Mouse (Mus musculus) myocyte (in vitro differentiated cells): ENCODE results near the gene Kifc3. TPM values are rescaled to one million over a fixed set of nuclear protein-coding genes. Genes with fewer than 3 reads are reported as not detected.
A peak's percentile ranks its signal among the peaks of the same experiment; 100 is the strongest.

Experiments
- H3K27me3 ChIP-seq: one replicate; pipeline ENCODE4 v1.6.1; 2011; ENCODE audit not compliant: control insufficient read depth, insufficient read depth, insufficient read length
- H3K36me3 ChIP-seq: one replicate; pipeline ENCODE4 v1.6.1; 2011; ENCODE audit not compliant: control insufficient read depth, insufficient read depth
- H3K4me2 ChIP-seq: one replicate; pipeline ENCODE4 v1.6.1; 2011; ENCODE audit warnings: low read depth, control low read depth
- H3K4me3 ChIP-seq: one replicate; pipeline ENCODE4 v1.5.1; 2011; ENCODE audit warnings: mild to moderate bottlenecking, control low read depth, moderate library complexity
- H3K79me2 ChIP-seq: one replicate; pipeline ENCODE4 v1.6.1; 2011; ENCODE audit not compliant: control insufficient read depth, insufficient read depth
- H3ac ChIP-seq: one replicate; pipeline ENCODE4 v1.6.1; 2011; ENCODE audit not compliant: control insufficient read depth, insufficient read length
- CEBPB ChIP-seq: IDR thresholded peaks from 2 replicates; pipeline ENCODE4 v1.6.1; 2011; ENCODE audit warnings: mild to moderate bottlenecking, moderate library complexity; ENCODE audit not compliant: poor library complexity, insufficient read depth, severe bottlenecking
- E2F4 ChIP-seq: IDR thresholded peaks from one replicate; pipeline ENCODE4 v1.6.1; 2011; ENCODE audit warnings: mild to moderate bottlenecking, control low read depth, moderate library complexity; ENCODE audit not compliant: insufficient read depth
- MAX ChIP-seq: IDR thresholded peaks from one replicate; pipeline ENCODE4 v1.6.1; 2011; ENCODE audit warnings: low read depth, mild to moderate bottlenecking, control low read depth
- MYOD1 ChIP-seq, 3 experiments: IDR thresholded peaks; one replicate each; pipeline ENCODE4 v1.6.1; 2011; ENCODE audit warnings: control low read depth in 2 of 3, low read depth in 2 of 3, mild to moderate bottlenecking in 2 of 3, moderate library complexity in 1 of 3; ENCODE audit not compliant: insufficient read length in 2 of 3, control insufficient read depth in 1 of 3
- MYOG ChIP-seq, 3 experiments: IDR thresholded peaks; one replicate each; pipeline ENCODE4 v1.6.1; 2011; ENCODE audit warnings: control low read depth in 2 of 3, low read depth in 2 of 3, mild to moderate bottlenecking in 2 of 3; ENCODE audit not compliant: insufficient read length in 2 of 3, control insufficient read depth in 1 of 3, insufficient read depth in 1 of 3
- POLR2A ChIP-seq: IDR thresholded peaks from one replicate; pipeline ENCODE4 v1.6.1; 2011; ENCODE audit warnings: low read depth, mild to moderate bottlenecking, control low read depth, moderate library complexity; ENCODE audit not compliant: insufficient read length
- POLR2AphosphoS2 ChIP-seq: IDR thresholded peaks from one replicate; pipeline ENCODE4 v1.6.1; 2011; ENCODE audit warnings: low read depth, control low read depth; ENCODE audit not compliant: insufficient read length
- REST ChIP-seq: IDR thresholded peaks from one replicate; pipeline ENCODE4 v1.6.1; 2011; ENCODE audit warnings: mild to moderate bottlenecking, control low read depth, moderate library complexity; ENCODE audit not compliant: insufficient read depth, insufficient read length
- SRF ChIP-seq: IDR thresholded peaks from one replicate; pipeline ENCODE4 v1.6.1; 2011; ENCODE audit warnings: low read depth; ENCODE audit not compliant: control insufficient read depth, insufficient read length
- TCF12 ChIP-seq: IDR thresholded peaks from one replicate; pipeline ENCODE4 v1.6.1; 2011; ENCODE audit warnings: mild to moderate bottlenecking, control low read depth; ENCODE audit not compliant: poor library complexity, insufficient read depth, severe bottlenecking
- TCF3 ChIP-seq: IDR thresholded peaks from one replicate; pipeline ENCODE4 v1.6.1; 2011; ENCODE audit warnings: low read depth, control low read depth; ENCODE audit not compliant: insufficient read length
- USF1 ChIP-seq: IDR thresholded peaks from one replicate; pipeline ENCODE4 v1.6.1; 2011; ENCODE audit warnings: low read depth, mild to moderate bottlenecking, control low read depth, moderate library complexity
- polyA plus RNA-seq: library from polyadenylated mRNA; unstranded; fragments of >200 nt; fragmentation: generic; extraction: Trizol; gene quantifications from one replicate; pipeline ENCODE4 v1.2.1, GENCODE M21; 2012; ENCODE audit warnings: missing spikeins

Gene Kifc3
- polyA plus RNA-seq, 1 experiment = 22.6 TPM

- H3K79me2 ChIP-seq = no peaks in the 10 kb centered on the region
- no peak overlapping the region for H3K4me3 ChIP-seq
- H3K36me3 ChIP-seq = peaks cover 5% of the 10 kb centered on the region
- H3K4me2 ChIP-seq = no peak overlapping the region
- H3K27me3 ChIP-seq = no peaks in the 10 kb centered on the region
- no peak for TF ChIP-seq MAX
- no peak for TF ChIP-seq E2F4
- no peak for TF ChIP-seq SRF
- no peak for TF ChIP-seq POLR2A
- no peak for TF ChIP-seq MYOG (IDR thresholded peaks at IDR 0.05; ENCODE audit: control insufficient read depth in 1 of 3, insufficient read depth in 1 of 3, insufficient read length in 2 of 3, low read depth in 2 of 3)
- TF ChIP-seq CEBPB = no peak
- no peak for TF ChIP-seq TCF3
- no peak for TF ChIP-seq USF1
- no peak for TF ChIP-seq TCF12
- no peak for TF ChIP-seq REST
- no peak for TF ChIP-seq POLR2AphosphoS2
- no peak for TF ChIP-seq MYOD1 (IDR thresholded peaks at IDR 0.05; ENCODE audit: control insufficient read depth in 1 of 3, insufficient read length in 2 of 3, low read depth in 2 of 3)
- H3ac ChIP-seq = no peak overlapping the region
These were observed 117.0 kb downstream of the Kifc3 start for GRCm38 (mm10) chr8:95085432-95086141.

DNA sequence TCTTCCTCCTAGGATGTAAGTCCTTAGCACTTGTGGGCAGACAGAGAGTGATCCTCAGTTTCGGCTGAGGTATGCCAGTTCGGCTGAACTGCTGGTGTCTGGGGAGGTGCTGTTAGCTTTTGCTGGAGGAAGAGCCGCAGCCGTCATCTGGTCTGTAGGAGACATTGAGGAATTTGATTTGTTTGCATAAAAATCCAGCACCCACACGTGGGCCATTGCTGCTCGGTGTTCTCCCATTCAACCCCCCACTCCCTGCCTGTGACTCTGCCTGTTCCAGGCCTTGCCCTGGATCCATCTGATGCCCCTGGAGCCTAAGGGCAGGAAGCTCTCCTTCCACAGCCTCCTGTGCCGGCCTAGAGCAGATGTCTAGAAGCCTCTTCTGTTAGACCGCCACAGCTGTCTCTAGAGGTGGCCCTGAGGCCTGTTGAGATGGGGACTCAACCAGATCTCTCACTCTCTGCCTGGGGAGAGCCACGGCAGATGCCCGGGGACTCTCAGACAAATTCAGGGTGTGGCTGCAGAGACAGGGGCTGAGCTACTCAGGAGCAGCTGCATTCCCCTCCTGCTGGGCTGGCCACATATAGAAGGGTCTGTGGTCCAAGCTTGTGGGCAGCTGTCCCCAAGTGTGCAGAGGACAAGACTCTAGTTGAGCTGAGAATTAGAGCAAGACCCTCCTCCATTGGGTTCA, 117.7 kb downstream of the Kifc3 start:
- H3K4me2 ChIP-seq = no peak overlapping the region

DNA sequence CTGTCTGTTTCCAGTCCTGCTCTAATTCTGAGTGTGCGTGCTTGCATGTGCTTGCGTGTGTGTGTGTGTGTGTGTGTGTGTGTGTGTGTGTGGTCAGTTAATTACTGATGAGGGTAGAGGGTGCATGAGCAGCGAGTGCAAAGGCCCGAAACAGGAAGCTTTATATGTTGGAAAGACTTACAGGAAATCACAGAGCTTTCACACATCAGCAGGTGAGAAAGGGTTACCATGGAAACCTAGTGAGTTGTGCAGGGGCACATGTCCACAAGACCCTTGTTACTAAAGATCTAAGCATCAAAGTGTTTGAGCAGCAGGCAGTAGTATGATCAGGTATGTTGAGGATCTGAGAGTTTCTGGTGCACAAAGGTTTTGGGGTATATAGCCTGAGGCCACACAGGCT, 118.4 kb downstream of the Kifc3 start:
- Histone ChIP-seq H3K27me3 (no peaks in the 10 kb centered on the region), H3K4me3 (no peak overlapping the region), H3K4me2 (no peak overlapping the region), H3K36me3 (peaks cover 5% of the 10 kb centered on the region), H3K79me2 (no peaks in the 10 kb centered on the region), H3ac (no peak overlapping the region)
- TF ChIP-seq MYOG (IDR thresholded peaks at IDR 0.05; ENCODE audit: control insufficient read depth in 1 of 3, insufficient read depth in 1 of 3, insufficient read length in 2 of 3, low read depth in 2 of 3) (no peak), USF1 (no peak), SRF (no peak), POLR2AphosphoS2 (no peak), E2F4 (no peak), MAX (no peak), MYOD1 (IDR thresholded peaks at IDR 0.05; ENCODE audit: control insufficient read depth in 1 of 3, insufficient read length in 2 of 3, low read depth in 2 of 3) (no peak), CEBPB (no peak), POLR2A (no peak)

More for the DNA sequence above, 117.7 kb downstream of the Kifc3 start:
- Histone ChIP-seq H3K36me3 (peaks cover 5% of the 10 kb centered on the region), H3ac (no peak overlapping the region), H3K79me2 (no peaks in the 10 kb centered on the region), H3K27me3 (no peaks in the 10 kb centered on the region), H3K4me3 (no peak overlapping the region)
- TF ChIP-seq MYOG (IDR thresholded peaks at IDR 0.05; ENCODE audit: control insufficient read depth in 1 of 3, insufficient read depth in 1 of 3, insufficient read length in 2 of 3, low read depth in 2 of 3) (peak in 2 of 3 experiments; percentile 81 to 85), MYOD1 (IDR thresholded peaks at IDR 0.05; ENCODE audit: control insufficient read depth in 1 of 3, insufficient read length in 2 of 3, low read depth in 2 of 3) (peak in 2 of 3 experiments; percentile 56 to 81), CEBPB (no peak), TCF3 (peak; percentile 38)

- no peaks in the 10 kb centered on the region for H3K79me2 ChIP-seq
- peak overlapping the region; percentile 88 for H3K4me2 ChIP-seq
These were observed 121.0 kb downstream of the Kifc3 start for GRCm38 (mm10) chr8:95081650-95082049.

More at GRCm38 (mm10) chr8:95081650-95082049, 121.0 kb downstream of the Kifc3 start:
- TF ChIP-seq CEBPB (no peak), E2F4 (no peak), MYOG (IDR thresholded peaks at IDR 0.05; ENCODE audit: control insufficient read depth in 1 of 3, insufficient read depth in 1 of 3, insufficient read length in 2 of 3, low read depth in 2 of 3) (no peak), MYOD1 (IDR thresholded peaks at IDR 0.05; ENCODE audit: control insufficient read depth in 1 of 3, insufficient read length in 2 of 3, low read depth in 2 of 3) (no peak), MAX (no peak), REST (no peak)
- H3K4me3 ChIP-seq = peak overlapping the region; percentile 77
- H3K27me3 ChIP-seq = no peaks in the 10 kb centered on the region
- H3K36me3 ChIP-seq = no peaks in the 10 kb centered on the region
- peak overlapping the region; percentile 18 for H3ac ChIP-seq
